Mouse (Mus musculus) liver, adult 2 months (tissue): ENCODE measurements at regions not wholly inside any gene's neighbourhood (a gene's known extent, or its start where the extent isn't known, plus 50 kb on each side); places are given as distances from the start of the nearest gene placed in this dataset.

Experiments used
- CTCF ChIP-seq: fragments of 200-500 bp; IDR thresholded peaks from 2 replicates; pipeline ENCODE4 v1.5.1; 2011; ENCODE audit warnings: low read depth, low read length, control low read depth
- POLR2A ChIP-seq: fragments of 200-500 bp; IDR thresholded peaks from 2 replicates; pipeline ENCODE4 v1.6.1; 2011; ENCODE audit warnings: low read length, control low read depth; ENCODE audit not compliant: insufficient read depth; ENCODE audit errors: extremely low read depth

GRCm38 (mm10) chr14:29817548-29817947, 95.9 kb upstream of the Cacna2d3 start:
- TF ChIP-seq CTCF (no peak), POLR2A (no peak)
